Mouse (Mus musculus) intestine, embryonic 15.5 days (tissue): ENCODE results near the gene Fkbp9. TPM values are rescaled to one million over a fixed set of nuclear protein-coding genes. Genes with fewer than 3 reads are reported as not detected.

Experiments used
- ATAC-seq: fragments of 200-750 bp; cut with Nextera tagmentation; 2 replicates; pipeline ENCODE4 v1.8.0; 2017; ENCODE audit warnings: moderate TSS enrichment, moderate library complexity
- H3K27ac ChIP-seq: fragments of 300-500 bp; sonication (generic); 2 replicates; pipeline ENCODE4 v1.5.1; 2015; ENCODE audit warnings: mild to moderate bottlenecking, inconsistent platforms
- H3K27me3 ChIP-seq: fragments of 300-500 bp; sonication (generic); replicated peaks from 2 replicates; pipeline ENCODE4 v1.6.1; 2015; ENCODE audit warnings: inconsistent platforms
- H3K36me3 ChIP-seq: fragments of 300-500 bp; sonication (generic); 2 replicates; pipeline ENCODE4 v1.6.1; 2015; ENCODE audit warnings: inconsistent platforms
- H3K4me1 ChIP-seq: fragments of 300-500 bp; sonication (generic); replicated peaks from 2 replicates; pipeline ENCODE4 v1.6.1; 2015; ENCODE audit warnings: inconsistent platforms
- H3K4me2 ChIP-seq: fragments of 300-500 bp; sonication (generic); replicated peaks from 2 replicates; pipeline ENCODE4 v1.6.1; 2015; ENCODE audit warnings: mild to moderate bottlenecking, inconsistent platforms
- H3K4me3 ChIP-seq: fragments of 300-500 bp; sonication (generic); replicated peaks from 2 replicates; pipeline ENCODE4 v1.5.1; 2015; ENCODE audit warnings: inconsistent platforms
- H3K9ac ChIP-seq: fragments of 300-500 bp; sonication (generic); 2 replicates; pipeline ENCODE4 v1.6.1; 2015; ENCODE audit warnings: inconsistent platforms
- H3K9me3 ChIP-seq: fragments of 300-500 bp; sonication (generic); 2 replicates; pipeline ENCODE4 v1.6.1; 2016; ENCODE audit warnings: inconsistent platforms
- WGBS: fragments of 180-500 bp; shearing (Covaris S2); methylation state at CpG from one replicate; pipeline ENCODE4 v1.1.7; 2015; 5-methylcytosine and 5-hydroxymethylcytosine counted together
- polyA plus RNA-seq: library from polyadenylated mRNA; unstranded; fragments of >200 nt; fragmentation: Nextera tagmentation; extraction: Ambion mirVana; gene quantifications from 2 replicates; pipeline ENCODE4 v1.2.1, GENCODE M21; 2015

Gene Fkbp9
- polyA plus RNA-seq, 1 experiment from 2014 or later: 109 TPM

GRCm38 (mm10) chr6:56806195-56806594 is 25.7 kb upstream of the Fkbp9 start:
- Histone ChIP-seq H3K4me2 (no peak overlapping the region), H3K9ac (no peak overlapping the region), H3K27ac (no peak overlapping the region), H3K4me3 (no peak overlapping the region), H3K9me3 (no peaks in the 10 kb centered on the region), H3K36me3 (no peaks in the 10 kb centered on the region), H3K27me3 (no peaks in the 10 kb centered on the region), H3K4me1 (no peaks in the 10 kb centered on the region)
- no peak for ATAC-seq
- WGBS: 62% methylated on average over 2 of the region's 2 CpGs

GRCm38 (mm10) chr6:56808656-56809055 is 23.2 kb upstream of the Fkbp9 start:
- Histone ChIP-seq H3K4me1 (no peaks in the 10 kb centered on the region), H3K9ac (no peak overlapping the region), H3K27ac (no peak overlapping the region), H3K36me3 (no peaks in the 10 kb centered on the region), H3K4me2 (no peak overlapping the region), H3K27me3 (no peaks in the 10 kb centered on the region), H3K4me3 (no peak overlapping the region), H3K9me3 (no peaks in the 10 kb centered on the region)
- WGBS: 9% methylated on average over 3 of the region's 3 CpGs
- ATAC-seq: peak; percentile 78

GRCm38 (mm10) chr6:56813332-56813731 is 18.5 kb upstream of the Fkbp9 start:
- no peak for ATAC-seq
- no peak overlapping the region for H3K9ac ChIP-seq
- no peaks in the 10 kb centered on the region for H3K36me3 ChIP-seq
- no peak overlapping the region for H3K4me3 ChIP-seq
- no peak overlapping the region for H3K27ac ChIP-seq
- no peak overlapping the region for H3K4me2 ChIP-seq
- H3K4me1 ChIP-seq: no peaks in the 10 kb centered on the region
- H3K27me3 ChIP-seq: no peaks in the 10 kb centered on the region
- 59% methylated on average over 2 of the region's 2 CpGs for WGBS
- H3K9me3 ChIP-seq: no peaks in the 10 kb centered on the region

GRCm38 (mm10) chr6:56818436-56819123 is 13.3 kb upstream of the Fkbp9 start:
- Histone ChIP-seq H3K36me3 (no peaks in the 10 kb centered on the region), H3K4me1 (no peaks in the 10 kb centered on the region), H3K9me3 (no peaks in the 10 kb centered on the region), H3K4me2 (no peak overlapping the region), H3K27ac (no peak overlapping the region), H3K4me3 (no peak overlapping the region), H3K27me3 (no peaks in the 10 kb centered on the region), H3K9ac (no peak overlapping the region)
- WGBS: 76% methylated on average over 5 of the region's 5 CpGs
- ATAC-seq: no peak

- Histone ChIP-seq H3K36me3 (no peaks in the 10 kb centered on the region), H3K27me3 (no peaks in the 10 kb centered on the region), H3K27ac (no peak overlapping the region), H3K4me2 (no peak overlapping the region), H3K9me3 (no peaks in the 10 kb centered on the region), H3K4me3 (no peak overlapping the region), H3K9ac (no peak overlapping the region), H3K4me1 (no peaks in the 10 kb centered on the region)
- ATAC-seq: no peak
- WGBS: 83% methylated on average over 2 of the region's 2 CpGs
Measured at GRCm38 (mm10) chr6:56819124-56819487, 12.8 kb upstream of the Fkbp9 start.

GRCm38 (mm10) chr6:56825657-56826056 is 6.2 kb upstream of the Fkbp9 start:
- Histone ChIP-seq H3K36me3 (no peaks in the 10 kb centered on the region), H3K4me2 (no peak overlapping the region), H3K27ac (no peak overlapping the region), H3K27me3 (no peaks in the 10 kb centered on the region), H3K4me1 (no peaks in the 10 kb centered on the region), H3K4me3 (no peak overlapping the region), H3K9ac (no peak overlapping the region), H3K9me3 (no peaks in the 10 kb centered on the region)
- peak; percentile 56; the same call in 1 of the 2 replicates for ATAC-seq
- WGBS: 46% methylated on average over 3 of the region's 3 CpGs

GRCm38 (mm10) chr6:56832407-56832796 is 543 bp downstream of the Fkbp9 start:
- no peaks in the 10 kb centered on the region for H3K9me3 ChIP-seq
- peak overlapping the region; percentile 75 for H3K9ac ChIP-seq
- WGBS: 2% methylated on average over 15 of the region's 15 CpGs
- no peaks in the 10 kb centered on the region for H3K27me3 ChIP-seq
- H3K36me3 ChIP-seq: 0 out of 2 replicates have a peak, but pooled peaks cover 9% of the 10 kb centered on the region
- H3K4me2 ChIP-seq: peak overlapping the region; percentile 72
- no peak; the same call in 1 of the 2 replicates for ATAC-seq
- no peaks in the 10 kb centered on the region for H3K4me1 ChIP-seq
- H3K4me3 ChIP-seq: peak overlapping the region; percentile 79
- peak overlapping the region; percentile 83 for H3K27ac ChIP-seq

GRCm38 (mm10) chr6:56832830-56833229 is 971 bp downstream of the Fkbp9 start:
- no peaks in the 10 kb centered on the region for H3K9me3 ChIP-seq
- H3K9ac ChIP-seq: no peak overlapping the region
- H3K4me2 ChIP-seq: peak overlapping the region; percentile 72
- no peak for ATAC-seq
- no peaks in the 10 kb centered on the region for H3K4me1 ChIP-seq
- H3K27ac ChIP-seq: no peak overlapping the region
- H3K36me3 ChIP-seq: 0 out of 2 replicates have a peak, but pooled peaks cover 9% of the 10 kb centered on the region
- H3K4me3 ChIP-seq: peak overlapping the region; percentile 79
- no peaks in the 10 kb centered on the region for H3K27me3 ChIP-seq

GRCm38 (mm10) chr6:56834769-56835168 is 2.9 kb downstream of the Fkbp9 start:
- no peak overlapping the region for H3K27ac ChIP-seq
- no peaks in the 10 kb centered on the region for H3K27me3 ChIP-seq
- H3K9ac ChIP-seq: no peak overlapping the region
- H3K9me3 ChIP-seq: no peaks in the 10 kb centered on the region
- no peak for ATAC-seq
- H3K4me1 ChIP-seq: no peaks in the 10 kb centered on the region
- 63% methylated on average over 5 of the region's 5 CpGs for WGBS
- H3K36me3 ChIP-seq: 0 out of 2 replicates have a peak, but pooled peaks cover 9% of the 10 kb centered on the region
- no peak overlapping the region for H3K4me2 ChIP-seq
- no peak overlapping the region for H3K4me3 ChIP-seq

- Histone ChIP-seq H3K36me3 (0 out of 2 replicates have a peak, but pooled peaks cover 9% of the 10 kb centered on the region), H3K27ac (no peak overlapping the region), H3K4me1 (no peaks in the 10 kb centered on the region), H3K9ac (no peak overlapping the region), H3K27me3 (no peaks in the 10 kb centered on the region), H3K4me2 (no peak overlapping the region), H3K9me3 (no peaks in the 10 kb centered on the region), H3K4me3 (no peak overlapping the region)
- no peak for ATAC-seq
- 85% methylated on average over 10 of the region's 10 CpGs for WGBS
Measured at GRCm38 (mm10) chr6:56835532-56835931, 3.7 kb downstream of the Fkbp9 start.

GRCm38 (mm10) chr6:56837166-56837565 is 5.3 kb downstream of the Fkbp9 start:
- H3K9ac ChIP-seq: no peak overlapping the region
- WGBS: 96% methylated on average over 12 of the region's 12 CpGs

GRCm38 (mm10) chr6:56837621-56838020 is 5.8 kb downstream of the Fkbp9 start:
- Histone ChIP-seq H3K27me3 (no peaks in the 10 kb centered on the region), H3K27ac (no peak overlapping the region), H3K9ac (no peak overlapping the region), H3K4me3 (no peak overlapping the region), H3K4me2 (no peak overlapping the region), H3K36me3 (0 out of 2 replicates have a peak, but pooled peaks cover 9% of the 10 kb centered on the region), H3K4me1 (no peaks in the 10 kb centered on the region), H3K9me3 (no peaks in the 10 kb centered on the region)
- ATAC-seq: no peak
- 81% methylated on average over 3 of the region's 3 CpGs for WGBS

More at GRCm38 (mm10) chr6:56837166-56837565, 5.3 kb downstream of the Fkbp9 start:
- Histone ChIP-seq H3K4me1 (no peaks in the 10 kb centered on the region), H3K27me3 (no peaks in the 10 kb centered on the region), H3K27ac (no peak overlapping the region), H3K4me2 (no peak overlapping the region), H3K36me3 (0 out of 2 replicates have a peak, but pooled peaks cover 9% of the 10 kb centered on the region), H3K9me3 (no peaks in the 10 kb centered on the region), H3K4me3 (no peak overlapping the region)
- ATAC-seq: no peak

GRCm38 (mm10) chr6:56843229-56843628 is 11.4 kb downstream of the Fkbp9 start:
- H3K4me2 ChIP-seq: no peak overlapping the region
- no peak overlapping the region for H3K4me3 ChIP-seq
- no peak for ATAC-seq
- H3K4me1 ChIP-seq: no peaks in the 10 kb centered on the region
- WGBS: 90% methylated on average over 3 of the region's 3 CpGs
- no peaks in the 10 kb centered on the region for H3K27me3 ChIP-seq
- no peaks in the 10 kb centered on the region for H3K36me3 ChIP-seq
- H3K9me3 ChIP-seq: no peaks in the 10 kb centered on the region
- H3K27ac ChIP-seq: no peak overlapping the region
- no peak overlapping the region for H3K9ac ChIP-seq
